Mouse (Mus musculus): ENCODE data around the gene Camk1g. TPM values are rescaled to one million over a fixed set of nuclear protein-coding genes. Genes with fewer than 3 reads are reported as not detected.

The Camk1g gene
- polyA plus RNA-seq, 1 experiment from 2014 or later: 44.2 TPM

GRCm38 (mm10) chr1:193361181-193361580, 8.9 kb downstream of the Camk1g start:
- Histone ChIP-seq H3K36me3 (ENCODE audit: control insufficient read depth, insufficient read depth, low read length) (peaks cover 4% of the 10 kb centered on the region; the same call in 1 of the 2 replicates), H3K4me1 (ENCODE audit: control insufficient read depth, insufficient read depth, low read depth, low read length) (no peaks in the 10 kb centered on the region), H3K4me2 (ENCODE audit: low read length) (no peak overlapping the region), H3K27me3 (replicated peaks; ENCODE audit: control insufficient read depth, insufficient read depth, low read length) (no peaks in the 10 kb centered on the region), H3K27ac (ENCODE audit: low read depth, low read length) (no peak overlapping the region), H3K9me3 (ENCODE audit: control insufficient read depth, low read length) (no peaks in the 10 kb centered on the region), H3K4me3 (ENCODE audit: low read length) (no peak overlapping the region), H3K9ac (ENCODE audit: low read depth, low read length) (no peak overlapping the region)
- 24% methylated on average over 6 of the region's 6 CpGs for WGBS
- peak; percentile 31; the same call in 1 of the 2 replicates for ATAC-seq

DNA sequence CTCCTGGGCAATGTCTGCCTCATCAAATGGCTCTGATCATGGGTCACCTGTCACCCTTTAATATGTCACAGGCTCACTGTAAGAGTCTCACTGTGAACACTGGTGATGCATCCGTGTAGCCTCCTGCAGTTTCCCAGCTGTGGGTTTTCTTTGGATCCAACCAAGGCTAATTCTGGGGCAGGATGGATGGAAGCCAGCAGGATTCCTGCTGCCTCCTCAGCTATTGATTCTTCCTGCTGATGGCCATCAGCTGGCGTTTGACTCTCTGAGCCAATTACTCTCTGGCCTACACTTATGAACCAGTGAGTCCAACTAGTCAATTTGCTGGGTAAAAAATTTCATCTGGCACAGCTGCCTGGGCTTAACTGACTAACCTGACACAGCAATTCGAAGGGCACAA, 10.9 kb downstream of the Camk1g start:
- H3K36me3 ChIP-seq (ENCODE audit: control insufficient read depth, insufficient read depth, low read length): peaks cover 8% of the 10 kb centered on the region; the same call in 1 of the 2 replicates
- H3K9me3 ChIP-seq (ENCODE audit: control insufficient read depth, low read length): no peaks in the 10 kb centered on the region
- H3K4me2 ChIP-seq (ENCODE audit: low read length): no peak overlapping the region
- no peaks in the 10 kb centered on the region for H3K4me1 ChIP-seq (ENCODE audit: control insufficient read depth, insufficient read depth, low read depth, low read length)
- H3K27ac ChIP-seq (ENCODE audit: low read depth, low read length): no peak overlapping the region
- H3K9ac ChIP-seq (ENCODE audit: low read depth, low read length): no peak overlapping the region
- 63% methylated on average over 3 of the region's 3 CpGs for WGBS
- H3K4me3 ChIP-seq (ENCODE audit: low read length): no peak overlapping the region
- no peaks in the 10 kb centered on the region for H3K27me3 ChIP-seq (replicated peaks; ENCODE audit: control insufficient read depth, insufficient read depth, low read length)
- no peak for ATAC-seq

DNA sequence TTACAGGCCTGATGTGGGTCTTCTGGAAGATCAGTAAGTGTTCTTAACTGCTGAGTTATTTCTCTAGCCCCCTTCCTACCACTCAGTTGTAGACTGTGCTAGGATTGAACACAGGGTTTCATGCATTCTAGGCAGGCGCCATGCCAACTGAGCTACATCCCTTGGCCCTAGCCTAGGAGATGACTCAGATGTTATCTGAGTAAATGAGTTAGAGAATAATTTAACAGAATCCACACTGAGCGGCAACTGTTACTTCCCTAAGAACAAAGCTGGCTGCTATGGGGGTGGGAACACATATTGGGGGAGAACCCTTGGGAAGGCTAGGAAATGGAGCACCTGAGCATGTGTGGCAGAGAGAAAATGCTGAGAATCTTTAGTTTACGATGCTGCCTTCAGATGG, 18.5 kb downstream of the Camk1g start:
- ATAC-seq: peak; percentile 37
- no peak overlapping the region for H3K4me3 ChIP-seq (ENCODE audit: low read length)
- H3K27me3 ChIP-seq (replicated peaks; ENCODE audit: control insufficient read depth, insufficient read depth, low read length): no peaks in the 10 kb centered on the region
- H3K27ac ChIP-seq (ENCODE audit: low read depth, low read length): no peak overlapping the region
- H3K4me2 ChIP-seq (ENCODE audit: low read length): no peak overlapping the region
- H3K9me3 ChIP-seq (ENCODE audit: control insufficient read depth, low read length): no peaks in the 10 kb centered on the region
- 71% methylated on average over 3 of the region's 3 CpGs for WGBS
- H3K36me3 ChIP-seq (ENCODE audit: control insufficient read depth, insufficient read depth, low read length): peaks cover 22% of the 10 kb centered on the region
- H3K4me1 ChIP-seq (ENCODE audit: control insufficient read depth, insufficient read depth, low read depth, low read length): no peaks in the 10 kb centered on the region
- H3K9ac ChIP-seq (ENCODE audit: low read depth, low read length): no peak overlapping the region

GRCm38 (mm10) chr1:193350546-193350801, 19.6 kb downstream of the Camk1g start:
- 86% methylated on average over 2 of the region's 2 CpGs for WGBS
- Histone ChIP-seq H3K27me3 (replicated peaks; ENCODE audit: control insufficient read depth, insufficient read depth, low read length) (no peaks in the 10 kb centered on the region), H3K27ac (ENCODE audit: low read depth, low read length) (no peak overlapping the region), H3K9ac (ENCODE audit: low read depth, low read length) (no peak overlapping the region), H3K4me3 (ENCODE audit: low read length) (no peak overlapping the region), H3K36me3 (ENCODE audit: control insufficient read depth, insufficient read depth, low read length) (peaks cover 18% of the 10 kb centered on the region), H3K4me2 (ENCODE audit: low read length) (no peak overlapping the region), H3K4me1 (ENCODE audit: control insufficient read depth, insufficient read depth, low read depth, low read length) (no peaks in the 10 kb centered on the region), H3K9me3 (ENCODE audit: control insufficient read depth, low read length) (no peaks in the 10 kb centered on the region)
- ATAC-seq: no peak

- Histone ChIP-seq H3K27ac (ENCODE audit: low read depth, low read length) (no peak overlapping the region), H3K36me3 (ENCODE audit: control insufficient read depth, insufficient read depth, low read length) (peaks cover 18% of the 10 kb centered on the region), H3K9ac (ENCODE audit: low read depth, low read length) (no peak overlapping the region), H3K4me2 (ENCODE audit: low read length) (no peak overlapping the region), H3K9me3 (ENCODE audit: control insufficient read depth, low read length) (no peaks in the 10 kb centered on the region), H3K4me3 (ENCODE audit: low read length) (no peak overlapping the region), H3K4me1 (ENCODE audit: control insufficient read depth, insufficient read depth, low read depth, low read length) (no peaks in the 10 kb centered on the region), H3K27me3 (replicated peaks; ENCODE audit: control insufficient read depth, insufficient read depth, low read length) (no peaks in the 10 kb centered on the region)
- WGBS: 84% methylated on average over 10 of the region's 10 CpGs
- ATAC-seq: no peak
Measured at GRCm38 (mm10) chr1:193349702-193350545, 20.2 kb downstream of the Camk1g start.

GRCm38 (mm10) chr1:193348261-193348962, 21.7 kb downstream of the Camk1g start:
- H3K27ac ChIP-seq (ENCODE audit: low read depth, low read length): no peak overlapping the region
- H3K9ac ChIP-seq (ENCODE audit: low read depth, low read length): no peak overlapping the region
- peaks cover 18% of the 10 kb centered on the region for H3K36me3 ChIP-seq (ENCODE audit: control insufficient read depth, insufficient read depth, low read length)
- no peak overlapping the region for H3K4me3 ChIP-seq (ENCODE audit: low read length)
- ATAC-seq: no peak
- 81% methylated on average over 9 of the region's 9 CpGs for WGBS
- H3K4me2 ChIP-seq (ENCODE audit: low read length): no peak overlapping the region
- no peaks in the 10 kb centered on the region for H3K27me3 ChIP-seq (replicated peaks; ENCODE audit: control insufficient read depth, insufficient read depth, low read length)
- H3K4me1 ChIP-seq (ENCODE audit: control insufficient read depth, insufficient read depth, low read depth, low read length): no peaks in the 10 kb centered on the region
- H3K9me3 ChIP-seq (ENCODE audit: control insufficient read depth, low read length): no peaks in the 10 kb centered on the region

DNA sequence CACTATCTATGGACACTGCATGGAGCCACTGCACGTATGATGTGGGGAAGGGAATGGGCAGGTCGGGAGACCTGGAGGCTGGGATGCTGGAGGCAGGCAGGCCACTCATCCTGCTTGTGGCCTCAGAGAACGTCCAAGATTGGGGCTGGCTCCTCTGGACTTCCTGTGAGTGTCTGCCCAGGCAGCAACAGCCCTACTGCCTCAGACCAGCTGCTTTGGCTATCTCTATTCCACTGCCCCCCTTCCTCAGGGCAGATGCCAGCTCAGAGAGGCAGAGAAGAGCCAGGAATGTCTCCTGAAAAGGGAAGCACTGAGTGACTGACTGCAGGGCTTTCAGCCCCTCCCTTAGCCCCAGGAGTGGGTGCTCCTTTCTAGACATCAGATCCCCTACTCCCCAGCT, 23.2 kb downstream of the Camk1g start:
- 74% methylated on average over 3 of the region's 3 CpGs for WGBS
- no peaks in the 10 kb centered on the region for H3K4me1 ChIP-seq (ENCODE audit: control insufficient read depth, insufficient read depth, low read depth, low read length)
- 0 out of 2 replicates have a peak, but pooled peaks have one; percentile 28 for ATAC-seq
- no peak overlapping the region for H3K4me2 ChIP-seq (ENCODE audit: low read length)
- H3K9ac ChIP-seq (ENCODE audit: low read depth, low read length): no peak overlapping the region
- H3K9me3 ChIP-seq (ENCODE audit: control insufficient read depth, low read length): no peaks in the 10 kb centered on the region
- no peaks in the 10 kb centered on the region for H3K27me3 ChIP-seq (replicated peaks; ENCODE audit: control insufficient read depth, insufficient read depth, low read length)
- H3K27ac ChIP-seq (ENCODE audit: low read depth, low read length): no peak overlapping the region
- no peak overlapping the region for H3K4me3 ChIP-seq (ENCODE audit: low read length)
- H3K36me3 ChIP-seq (ENCODE audit: control insufficient read depth, insufficient read depth, low read length): peaks cover 16% of the 10 kb centered on the region

GRCm38 (mm10) chr1:193344976-193345375, 25.1 kb downstream of the Camk1g start:
- Histone ChIP-seq H3K4me3 (ENCODE audit: low read length) (no peak overlapping the region), H3K36me3 (ENCODE audit: control insufficient read depth, insufficient read depth, low read length) (peaks cover 16% of the 10 kb centered on the region), H3K9ac (ENCODE audit: low read depth, low read length) (no peak overlapping the region), H3K9me3 (ENCODE audit: control insufficient read depth, low read length) (no peaks in the 10 kb centered on the region), H3K27ac (ENCODE audit: low read depth, low read length) (no peak overlapping the region), H3K4me1 (ENCODE audit: control insufficient read depth, insufficient read depth, low read depth, low read length) (no peaks in the 10 kb centered on the region), H3K27me3 (replicated peaks; ENCODE audit: control insufficient read depth, insufficient read depth, low read length) (no peaks in the 10 kb centered on the region), H3K4me2 (ENCODE audit: low read length) (no peak overlapping the region)
- no peak for ATAC-seq
- 54% methylated on average over 2 of the region's 2 CpGs for WGBS

DNA sequence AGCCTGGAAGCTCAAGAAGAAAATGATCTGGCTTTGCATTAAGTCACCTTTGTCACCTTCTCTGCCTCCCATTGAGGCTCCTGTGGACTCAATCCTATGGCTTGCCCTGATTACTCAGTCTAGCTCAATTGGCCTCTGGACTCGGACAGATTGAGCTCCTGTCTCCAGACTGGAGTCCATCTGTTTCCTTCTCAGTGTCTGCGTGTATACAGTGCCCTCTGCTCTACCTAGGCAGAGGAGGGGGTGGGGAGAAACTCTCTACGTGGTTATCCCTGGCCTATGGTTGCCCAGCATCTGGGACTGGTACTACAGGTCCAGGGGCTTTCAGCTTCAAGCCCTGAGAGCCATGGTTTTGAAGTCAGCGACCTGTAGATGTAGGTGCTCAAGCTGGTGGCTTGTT, 26.2 kb downstream of the Camk1g start:
- Histone ChIP-seq H3K9ac (ENCODE audit: low read depth, low read length) (no peak overlapping the region), H3K4me1 (ENCODE audit: control insufficient read depth, insufficient read depth, low read depth, low read length) (no peaks in the 10 kb centered on the region), H3K27me3 (replicated peaks; ENCODE audit: control insufficient read depth, insufficient read depth, low read length) (no peaks in the 10 kb centered on the region), H3K9me3 (ENCODE audit: control insufficient read depth, low read length) (no peaks in the 10 kb centered on the region), H3K36me3 (ENCODE audit: control insufficient read depth, insufficient read depth, low read length) (peaks cover 15% of the 10 kb centered on the region), H3K4me2 (ENCODE audit: low read length) (no peak overlapping the region), H3K27ac (ENCODE audit: low read depth, low read length) (no peak overlapping the region), H3K4me3 (ENCODE audit: low read length) (no peak overlapping the region)
- WGBS: 76% methylated on average over 4 of the region's 4 CpGs
- no peak for ATAC-seq

Measured in hindbrain, embryonic 16.5 days (tissue).